Mouse (Mus musculus) hindbrain, embryonic 14.5 days (tissue): ENCODE results near the gene Flt3. TPM values are rescaled to one million over a fixed set of nuclear protein-coding genes. Genes with fewer than 3 reads are reported as not detected.

Experiments used
- ATAC-seq: fragments of 200-750 bp; cut with Nextera tagmentation; 2 replicates; pipeline ENCODE4 v1.8.0; 2017; ENCODE audit warnings: moderate number of reproducible peaks, mild to moderate bottlenecking, moderate TSS enrichment, moderate library complexity; ENCODE audit not compliant: low FRiP score
- DNase-seq: peaks from one replicate; pipeline ENCODE4 v3.0.0-alpha.2; 2015; ENCODE audit warnings: low spot score
- H3K27ac ChIP-seq: fragments of 300-500 bp; sonication (generic); 2 replicates; pipeline ENCODE4 v1.5.1; 2014; ENCODE audit warnings: mild to moderate bottlenecking, moderate library complexity
- H3K27me3 ChIP-seq: fragments of 300-500 bp; sonication (generic); 2 replicates; pipeline ENCODE4 v1.6.1; 2014; ENCODE audit warnings: mild to moderate bottlenecking, low read length, mixed read lengths; ENCODE audit not compliant: control insufficient read depth, insufficient read depth
- H3K36me3 ChIP-seq: fragments of 300-500 bp; sonication (generic); replicated peaks from 2 replicates; pipeline ENCODE4 v1.6.1; 2014; ENCODE audit not compliant: control insufficient read depth, insufficient read depth
- H3K4me1 ChIP-seq: fragments of 300-500 bp; sonication (generic); replicated peaks from 2 replicates; pipeline ENCODE4 v1.6.1; 2014; ENCODE audit warnings: antibody characterized with exemption, low read length, mixed read lengths; ENCODE audit not compliant: control insufficient read depth, insufficient read depth
- H3K4me2 ChIP-seq: fragments of 300-500 bp; sonication (generic); replicated peaks from 2 replicates; pipeline ENCODE4 v1.6.1; 2014; ENCODE audit warnings: mild to moderate bottlenecking, moderate library complexity
- H3K4me3 ChIP-seq: fragments of 300-500 bp; sonication (generic); replicated peaks from 2 replicates; pipeline ENCODE4 v1.5.1; 2014; ENCODE audit warnings: mild to moderate bottlenecking, low read length
- H3K9ac ChIP-seq: fragments of 300-500 bp; sonication (generic); 2 replicates; pipeline ENCODE4 v1.6.1; 2014
- H3K9me3 ChIP-seq: fragments of 300-500 bp; sonication (generic); 2 replicates; pipeline ENCODE4 v1.6.1; 2016; ENCODE audit warnings: low read length; ENCODE audit not compliant: control insufficient read depth
- WGBS: fragments of 180-500 bp; shearing (Covaris S2); extraction: QIAGEN DNeasy Blood & Tissue Kit; methylation state at CpG from one replicate; pipeline ENCODE4 v1.1.7; 2014; 5-methylcytosine and 5-hydroxymethylcytosine counted together
- polyA plus RNA-seq: library from polyadenylated mRNA; unstranded; fragments of >200 nt; fragmentation: Nextera tagmentation; extraction: Ambion mirVana; gene quantifications from 2 replicates; pipeline ENCODE4 v1.2.1, GENCODE M21; 2014

Flt3 gene
- polyA plus RNA-seq, 1 experiment from 2014 or later: 0.95 TPM

DNA sequence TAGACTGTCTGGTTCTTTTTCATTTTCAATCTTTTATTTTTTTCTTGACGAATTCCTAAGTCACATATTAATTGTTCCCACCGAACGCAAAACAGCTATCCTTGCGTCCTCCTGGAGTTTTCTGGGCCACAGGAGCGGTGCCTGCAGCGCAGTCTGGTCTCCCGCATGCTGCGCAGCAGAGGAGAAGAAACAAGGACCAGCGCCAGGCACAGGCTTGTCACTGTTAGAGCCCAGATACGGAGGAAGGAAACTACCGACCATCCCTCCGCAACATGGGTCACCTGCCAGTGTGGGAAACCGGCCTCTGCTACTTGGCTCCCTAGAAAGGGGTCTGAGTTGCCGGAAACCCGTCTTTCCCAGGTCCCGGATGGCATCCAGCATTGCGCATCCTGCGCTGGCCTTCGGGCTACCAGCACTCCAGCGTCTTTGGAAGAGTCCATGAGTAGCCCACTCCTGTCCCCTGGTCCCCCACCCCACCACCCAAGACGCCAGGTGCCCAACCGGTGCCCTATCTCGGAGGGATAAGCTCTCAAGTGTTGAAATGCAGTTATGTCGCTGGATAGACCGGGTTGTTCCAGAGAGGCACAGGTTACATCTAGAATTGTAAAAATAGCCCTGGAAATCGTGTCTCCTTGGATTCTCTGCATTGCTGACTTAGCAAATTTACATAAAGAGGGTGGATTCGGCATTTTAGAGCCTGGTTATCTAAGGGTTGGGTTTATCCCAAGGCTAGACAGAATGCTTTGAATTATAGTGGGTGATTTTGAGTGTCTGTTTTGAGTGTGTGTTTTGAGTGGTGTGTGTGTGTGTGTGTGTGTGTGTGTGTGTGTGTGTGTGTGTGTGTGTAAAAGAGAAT, 87.2 kb downstream of the Flt3 start:
- no peaks in the 10 kb centered on the region for H3K4me1 ChIP-seq
- H3K27me3 ChIP-seq: peaks cover 100% of the 10 kb centered on the region
- H3K27ac ChIP-seq: no peak overlapping the region
- no peaks in the 10 kb centered on the region for H3K9me3 ChIP-seq
- H3K36me3 ChIP-seq: no peaks in the 10 kb centered on the region
- H3K4me3 ChIP-seq: no peak overlapping the region
- WGBS: 2% methylated on average over 27 of the region's 27 CpGs
- H3K4me2 ChIP-seq: no peak overlapping the region
- DNase-seq (no peak), ATAC-seq (no peak)
- no peak overlapping the region for H3K9ac ChIP-seq

DNA sequence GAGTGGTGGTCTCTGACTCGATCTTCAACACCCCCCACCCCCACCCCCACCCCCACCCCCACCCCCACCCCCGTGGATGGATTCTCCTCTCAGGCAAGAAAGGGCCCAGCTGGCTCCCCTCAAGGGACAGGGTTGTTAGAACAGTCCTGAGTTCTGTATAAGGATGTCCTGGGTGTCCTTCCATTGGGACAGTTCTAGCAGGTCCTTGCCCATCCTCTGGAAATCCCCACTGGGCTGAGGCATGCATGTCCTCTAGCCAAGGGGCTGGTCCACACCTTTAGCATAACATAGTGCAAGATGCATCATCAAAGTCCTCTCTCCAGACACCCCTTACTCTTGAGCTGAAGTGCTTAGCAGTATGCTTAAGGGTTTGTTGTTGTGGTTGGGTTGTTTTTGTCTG, 90.5 kb downstream of the Flt3 start:
- no peak for DNase-seq
- no peaks in the 10 kb centered on the region; the same call in 1 of the 2 replicates for H3K4me1 ChIP-seq
- H3K4me3 ChIP-seq: no peak overlapping the region
- WGBS: 0% methylated on average over 2 of the region's 2 CpGs
- no peak overlapping the region for H3K9ac ChIP-seq
- no peaks in the 10 kb centered on the region for H3K9me3 ChIP-seq
- no peak for ATAC-seq
- H3K27me3 ChIP-seq: peaks cover 100% of the 10 kb centered on the region
- H3K4me2 ChIP-seq: no peak overlapping the region
- no peaks in the 10 kb centered on the region for H3K36me3 ChIP-seq
- H3K27ac ChIP-seq: no peak overlapping the region

DNA sequence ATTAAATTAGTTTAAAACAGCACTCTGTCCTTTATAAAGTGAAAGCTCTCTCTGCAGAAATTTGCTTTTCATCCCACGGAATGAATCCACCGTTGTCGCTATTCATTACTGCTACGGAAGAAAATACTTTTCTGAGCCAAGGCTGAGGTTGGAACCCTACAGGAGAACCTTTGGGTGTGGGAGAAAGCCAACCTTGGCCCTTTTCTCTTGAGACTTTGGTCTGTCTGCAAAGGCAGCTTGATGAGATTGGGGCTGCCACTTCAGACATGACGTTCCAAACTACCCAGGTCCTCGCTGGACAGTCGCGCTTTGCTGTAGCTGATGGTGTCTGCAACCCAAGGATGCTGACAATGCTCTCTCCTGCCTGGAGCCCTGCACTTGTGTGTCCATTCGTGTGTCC, 91.8 kb downstream of the Flt3 start:
- ATAC-seq: no peak
- WGBS: 6% methylated on average over 9 of the region's 9 CpGs

DNA sequence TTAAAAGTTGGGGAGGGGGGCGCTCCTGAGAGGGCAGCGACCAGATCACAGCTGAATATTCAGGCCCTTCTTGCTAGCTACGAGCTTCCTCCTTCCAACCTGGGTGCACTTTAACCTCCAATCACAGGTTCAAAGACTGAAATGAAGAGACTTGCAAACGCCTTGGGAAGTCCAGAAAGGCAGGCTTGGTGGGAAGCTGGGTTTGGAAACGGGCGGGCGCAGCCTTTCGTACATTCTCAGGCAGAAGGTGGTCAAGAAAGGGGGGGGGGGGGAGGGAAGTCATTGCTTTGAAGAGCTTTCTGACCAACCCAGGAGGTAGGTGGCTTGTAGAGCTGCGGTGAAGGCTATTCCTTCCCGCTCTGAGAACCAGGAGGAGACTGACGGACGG, 92.9 kb downstream of the Flt3 start:
- H3K27ac ChIP-seq: no peak overlapping the region
- DNase-seq: no peak
- no peak for ATAC-seq
- no peak overlapping the region for H3K4me3 ChIP-seq
- peaks cover 100% of the 10 kb centered on the region for H3K27me3 ChIP-seq
- H3K4me2 ChIP-seq: no peak overlapping the region
- H3K4me1 ChIP-seq: no peaks in the 10 kb centered on the region; the same call in 1 of the 2 replicates
- H3K9me3 ChIP-seq: no peaks in the 10 kb centered on the region
- WGBS: under 1% methylated on average over 12 of the region's 12 CpGs
- H3K9ac ChIP-seq: no peak overlapping the region
- no peaks in the 10 kb centered on the region for H3K36me3 ChIP-seq

More for the DNA sequence above, 91.8 kb downstream of the Flt3 start:
- Histone ChIP-seq H3K9me3 (no peaks in the 10 kb centered on the region), H3K4me1 (no peaks in the 10 kb centered on the region; the same call in 1 of the 2 replicates), H3K4me3 (no peak overlapping the region), H3K27ac (no peak overlapping the region), H3K36me3 (no peaks in the 10 kb centered on the region), H3K27me3 (peaks cover 100% of the 10 kb centered on the region), H3K9ac (no peak overlapping the region), H3K4me2 (no peak overlapping the region)
- DNase-seq: no peak

DNA sequence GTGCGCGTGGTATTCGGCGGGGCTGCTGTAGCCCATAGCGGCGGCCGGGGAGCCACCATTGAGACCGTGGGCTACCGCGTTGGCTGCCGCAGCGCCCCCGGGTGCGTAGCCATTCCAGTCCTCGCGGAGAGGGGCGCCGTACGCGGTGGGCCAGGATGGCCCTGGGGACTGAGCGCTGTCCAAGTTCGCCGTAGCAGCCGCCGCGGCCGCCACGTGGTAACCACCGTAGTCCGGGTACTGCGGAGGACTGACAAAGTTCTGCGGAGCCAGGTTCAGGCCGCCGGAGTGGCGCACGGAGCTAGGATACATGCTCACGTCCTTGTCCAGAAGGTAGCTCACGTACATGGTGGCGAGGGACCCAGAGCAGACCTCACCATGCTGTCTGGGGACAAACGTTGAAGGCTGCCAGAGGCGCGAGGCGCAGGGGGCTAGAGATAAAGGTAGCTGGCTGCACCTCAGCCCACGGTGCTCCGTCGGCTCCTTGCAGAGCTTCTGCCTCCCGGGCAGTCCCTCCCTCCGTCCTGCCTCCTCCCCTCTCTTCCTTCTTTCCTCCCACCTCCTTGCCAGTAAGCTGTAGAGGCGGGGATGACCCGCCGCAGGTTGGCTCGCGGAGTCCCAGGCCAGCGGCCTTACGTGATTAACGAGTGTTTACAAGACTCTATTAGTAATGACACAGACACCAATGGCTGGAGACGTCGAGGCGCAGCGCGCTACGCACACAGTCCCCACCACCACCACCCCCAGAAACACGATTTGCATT, 93.5 kb downstream of the Flt3 start, which contains the start of gene Cdx2:
Cdx2 (minus strand) TSS at position 633 of the 760 bp plus-strand sequence.
- no peaks in the 10 kb centered on the region; the same call in 1 of the 2 replicates for H3K4me1 ChIP-seq
- 0 out of 2 replicates have a peak within 1 kb of the TSS, but pooled peaks have one; percentile 2 for H3K4me3 ChIP-seq
- no peaks in the 10 kb centered on the region for H3K36me3 ChIP-seq
- DNase-seq: no peak
- no peak within 1 kb of the TSS for H3K9ac ChIP-seq
- H3K4me2 ChIP-seq: no peak within 1 kb of the TSS
- WGBS: under 1% methylated on average over 63 of the region's 63 CpGs
- 0 out of 2 replicates have a peak, but pooled peaks have one; percentile 43 for ATAC-seq
- no peaks in the 10 kb centered on the region for H3K9me3 ChIP-seq
- peaks cover 100% of the 10 kb centered on the region for H3K27me3 ChIP-seq
- H3K27ac ChIP-seq: no peak within 1 kb of the TSS

DNA sequence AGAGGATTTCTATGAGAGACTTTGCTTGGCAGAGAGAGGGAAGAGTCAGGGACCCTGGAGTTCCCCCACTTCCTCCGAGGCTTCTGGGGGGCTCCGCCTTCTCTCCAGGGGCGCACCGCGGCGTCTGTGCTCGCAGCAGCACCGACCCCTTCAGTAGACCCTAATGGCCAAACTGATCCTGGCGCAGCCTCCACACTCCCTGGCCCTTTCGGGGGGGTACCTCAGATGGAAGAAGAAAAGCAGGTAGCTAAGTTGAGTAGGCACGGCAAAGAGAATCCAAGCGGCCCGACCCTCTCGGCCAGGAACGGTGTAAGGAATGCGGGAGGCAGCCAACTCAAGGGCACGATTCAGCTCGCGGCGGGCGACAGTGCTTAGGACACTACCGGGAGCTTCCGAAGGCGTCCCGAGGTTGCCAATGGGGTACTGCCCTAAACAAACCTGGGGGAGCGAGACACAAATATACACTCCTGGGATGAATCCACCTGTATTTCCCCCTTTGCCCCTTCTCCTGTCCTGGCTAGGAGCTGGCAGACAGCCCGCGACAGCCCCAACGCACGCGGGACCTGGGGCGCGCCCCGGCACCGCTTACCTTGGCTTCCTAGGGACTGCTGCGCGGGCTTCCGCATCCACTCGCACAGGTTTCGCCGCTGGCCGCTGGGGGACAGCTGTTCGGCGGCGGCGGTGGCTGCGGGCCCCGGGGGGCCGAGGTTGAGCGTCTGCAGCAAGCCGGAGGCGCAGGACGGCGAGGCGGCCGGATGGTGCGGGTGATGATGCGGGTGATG, 94.2 kb downstream of the Flt3 start:
- Histone ChIP-seq H3K4me3 (0 out of 2 replicates have a peak overlapping the region, but pooled peaks have one; percentile 2), H3K4me2 (no peak overlapping the region), H3K27me3 (peaks cover 100% of the 10 kb centered on the region), H3K9ac (no peak overlapping the region), H3K36me3 (no peaks in the 10 kb centered on the region), H3K9me3 (no peaks in the 10 kb centered on the region), H3K27ac (no peak overlapping the region), H3K4me1 (no peaks in the 10 kb centered on the region; the same call in 1 of the 2 replicates)
- WGBS: under 1% methylated on average over 57 of the region's 58 CpGs
- no peak for ATAC-seq
- DNase-seq: no peak

DNA sequence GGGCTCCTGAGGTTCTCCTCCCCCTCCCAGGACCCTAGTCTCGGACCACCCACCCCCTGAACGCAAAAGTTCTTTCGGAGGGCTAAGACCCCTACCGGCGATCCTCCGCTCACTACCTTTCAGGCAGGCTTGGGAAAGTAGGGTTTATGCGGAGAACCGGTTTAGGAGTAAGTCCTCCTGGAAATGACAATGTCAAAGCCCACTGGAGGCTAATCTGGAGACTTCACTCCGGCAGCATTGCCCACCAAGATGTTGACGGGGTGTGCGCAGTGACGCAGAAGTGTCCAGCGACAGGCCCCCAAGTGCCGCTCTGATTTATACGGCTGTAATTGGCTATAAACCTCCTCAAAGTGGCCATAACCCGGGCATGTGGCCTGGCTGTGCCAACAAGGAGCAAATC, 95.1 kb downstream of the Flt3 start:
- H3K4me3 ChIP-seq: no peak overlapping the region
- H3K4me1 ChIP-seq: no peaks in the 10 kb centered on the region; the same call in 1 of the 2 replicates
- peaks cover 100% of the 10 kb centered on the region for H3K27me3 ChIP-seq
- no peak overlapping the region for H3K27ac ChIP-seq
- H3K9ac ChIP-seq: no peak overlapping the region
- ATAC-seq: no peak
- H3K36me3 ChIP-seq: no peaks in the 10 kb centered on the region
- no peak overlapping the region for H3K4me2 ChIP-seq
- DNase-seq: no peak
- H3K9me3 ChIP-seq: no peaks in the 10 kb centered on the region
- WGBS: 2% methylated on average over 16 of the region's 16 CpGs

DNA sequence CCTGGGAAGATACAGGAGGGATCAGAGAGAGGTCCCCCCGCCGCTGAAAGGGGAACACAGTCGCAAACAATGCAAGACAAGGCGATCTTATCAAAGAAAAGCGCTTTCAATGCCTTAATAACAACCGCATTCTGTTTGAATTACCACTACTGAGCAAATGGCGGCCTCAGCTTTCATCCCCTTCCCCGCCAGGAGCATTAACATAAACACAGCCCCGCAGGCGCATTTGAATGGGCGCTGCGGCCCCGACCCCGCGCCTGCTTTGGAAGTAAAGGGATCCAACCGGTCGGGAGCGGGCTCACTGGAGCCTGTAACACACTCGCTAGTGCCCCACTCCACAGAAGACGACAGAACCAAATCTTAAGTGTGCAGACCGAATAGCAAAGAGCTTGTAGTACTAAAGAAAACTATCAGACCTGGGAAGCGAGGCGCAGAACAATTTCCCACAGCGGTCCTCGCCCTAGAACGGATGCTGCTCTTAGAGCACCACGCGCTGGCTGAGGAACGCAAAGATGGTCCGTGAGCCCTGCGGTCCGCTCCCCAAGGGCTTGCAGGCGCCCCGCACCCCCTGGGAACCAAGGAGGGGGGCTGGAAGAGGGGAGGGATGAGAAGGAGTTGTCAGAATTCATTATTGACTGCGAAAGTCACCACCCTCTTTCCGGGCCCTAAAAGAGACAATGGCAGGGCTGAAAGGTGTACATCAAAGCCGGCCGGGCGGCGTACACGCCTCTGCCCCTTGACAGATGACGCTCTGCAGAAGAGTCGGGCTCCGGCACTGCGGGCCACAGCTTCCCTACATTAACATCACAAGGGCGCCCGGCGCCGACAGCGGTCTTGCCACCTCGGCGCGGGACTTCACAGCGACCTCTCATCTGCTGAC, 95.8 kb downstream of the Flt3 start:
- H3K9ac ChIP-seq: no peak overlapping the region
- peaks cover 100% of the 10 kb centered on the region for H3K27me3 ChIP-seq
- no peak overlapping the region for H3K4me2 ChIP-seq
- under 1% methylated on average over 54 of the region's 54 CpGs for WGBS
- H3K4me3 ChIP-seq: no peak overlapping the region
- H3K27ac ChIP-seq: no peak overlapping the region
- no peak for DNase-seq
- no peaks in the 10 kb centered on the region for H3K9me3 ChIP-seq
- H3K36me3 ChIP-seq: no peaks in the 10 kb centered on the region
- no peaks in the 10 kb centered on the region; the same call in 1 of the 2 replicates for H3K4me1 ChIP-seq
- ATAC-seq: no peak
